Mouse (Mus musculus) small intestine, adult 2 months (tissue): ENCODE results near the gene Asb1.

ENCODE experiments used
- CTCF ChIP-seq: fragments of 200-500 bp; IDR thresholded peaks from 2 replicates; pipeline ENCODE4 v1.5.1; 2012; ENCODE audit warnings: low read depth, mild to moderate bottlenecking, control low read depth, inconsistent platforms, low read length, moderate library complexity, mixed read lengths; ENCODE audit not compliant: insufficient replicate concordance, insufficient read length; ENCODE audit errors: extremely low read depth
- POLR2A ChIP-seq: fragments of 200-500 bp; IDR thresholded peaks from 2 replicates; pipeline ENCODE4 v1.6.1; 2012; ENCODE audit warnings: low read depth, mild to moderate bottlenecking, control low read depth, inconsistent platforms, low read length, moderate library complexity

GRCm38 (mm10) chr1:91532892-91533291 is 7.5 kb upstream of the Asb1 start:
- TF ChIP-seq POLR2A (no peak), CTCF (no peak)
